Mouse (Mus musculus): ENCODE data around the gene Slc22a3. TPM values are rescaled to one million over a fixed set of nuclear protein-coding genes. Genes with fewer than 3 reads are reported as not detected.

The Slc22a3 gene
- polyA plus RNA-seq, 1 experiment from 2014 or later, result 0.17 TPM

- Histone ChIP-seq H3K4me1 (ENCODE audit: control insufficient read depth, insufficient read depth, low read length) (no peaks in the 10 kb centered on the region), H3K4me3 (ENCODE audit: low read depth, low read length) (no peak overlapping the region), H3K9ac (ENCODE audit: low read length) (no peak overlapping the region), H3K27ac (replicated peaks; ENCODE audit: low read depth, low read length) (no peak overlapping the region), H3K27me3 (ENCODE audit: control insufficient read depth, insufficient read depth, low read length) (no peaks in the 10 kb centered on the region), H3K36me3 (ENCODE audit: control insufficient read depth, insufficient read depth, low read length) (no peaks in the 10 kb centered on the region), H3K4me2 (ENCODE audit: low read depth, severe bottlenecking) (no peak overlapping the region), H3K9me3 (ENCODE audit: control insufficient read depth, low read length) (no peaks in the 10 kb centered on the region)
- WGBS, result 82% methylated on average over 2 of the region's 2 CpGs
- no peak for DNase-seq (ENCODE audit: low spot score)
- ATAC-seq (ENCODE audit: insufficient number of reproducible peaks, low FRiP score, low TSS enrichment, low read depth), result no peak
These were observed 125.9 kb downstream of the Slc22a3 start for GRCm38 (mm10) chr17:12381579-12381978.

GRCm38 (mm10) chr17:12380287-12380686, 127.2 kb downstream of the Slc22a3 start:
- ATAC-seq (ENCODE audit: insufficient number of reproducible peaks, low FRiP score, low TSS enrichment, low read depth) (no peak), DNase-seq (ENCODE audit: low spot score) (no peak)
- no peak overlapping the region for H3K9ac ChIP-seq (ENCODE audit: low read length)
- WGBS, result 86% methylated on average over 4 of the region's 4 CpGs
- no peaks in the 10 kb centered on the region for H3K36me3 ChIP-seq (ENCODE audit: control insufficient read depth, insufficient read depth, low read length)
- no peak overlapping the region for H3K27ac ChIP-seq (replicated peaks; ENCODE audit: low read depth, low read length)
- H3K9me3 ChIP-seq (ENCODE audit: control insufficient read depth, low read length), result no peaks in the 10 kb centered on the region
- no peak overlapping the region for H3K4me3 ChIP-seq (ENCODE audit: low read depth, low read length)
- H3K4me1 ChIP-seq (ENCODE audit: control insufficient read depth, insufficient read depth, low read length), result no peaks in the 10 kb centered on the region
- no peak overlapping the region for H3K4me2 ChIP-seq (ENCODE audit: low read depth, severe bottlenecking)
- H3K27me3 ChIP-seq (ENCODE audit: control insufficient read depth, insufficient read depth, low read length), result no peaks in the 10 kb centered on the region

- no peak for DNase-seq (ENCODE audit: low spot score)
- WGBS, result 92% methylated on average over 11 of the region's 11 CpGs
- no peak for ATAC-seq (ENCODE audit: insufficient number of reproducible peaks, low FRiP score, low TSS enrichment, low read depth)
- Histone ChIP-seq H3K9me3 (ENCODE audit: control insufficient read depth, low read length) (no peaks in the 10 kb centered on the region), H3K4me1 (ENCODE audit: control insufficient read depth, insufficient read depth, low read length) (no peaks in the 10 kb centered on the region), H3K27me3 (ENCODE audit: control insufficient read depth, insufficient read depth, low read length) (no peaks in the 10 kb centered on the region), H3K27ac (replicated peaks; ENCODE audit: low read depth, low read length) (no peak within 1 kb of the TSS), H3K4me2 (ENCODE audit: low read depth, severe bottlenecking) (no peak within 1 kb of the TSS), H3K9ac (ENCODE audit: low read length) (no peak within 1 kb of the TSS), H3K4me3 (ENCODE audit: low read depth, low read length) (no peak within 1 kb of the TSS), H3K36me3 (ENCODE audit: control insufficient read depth, insufficient read depth, low read length) (no peaks in the 10 kb centered on the region)
These were observed 129.4 kb downstream of the Slc22a3 start, which contains the start of gene Plg for GRCm38 (mm10) chr17:12377981-12378705. TSS of gene Plg (plus strand) at chr17:12378608.

DNA sequence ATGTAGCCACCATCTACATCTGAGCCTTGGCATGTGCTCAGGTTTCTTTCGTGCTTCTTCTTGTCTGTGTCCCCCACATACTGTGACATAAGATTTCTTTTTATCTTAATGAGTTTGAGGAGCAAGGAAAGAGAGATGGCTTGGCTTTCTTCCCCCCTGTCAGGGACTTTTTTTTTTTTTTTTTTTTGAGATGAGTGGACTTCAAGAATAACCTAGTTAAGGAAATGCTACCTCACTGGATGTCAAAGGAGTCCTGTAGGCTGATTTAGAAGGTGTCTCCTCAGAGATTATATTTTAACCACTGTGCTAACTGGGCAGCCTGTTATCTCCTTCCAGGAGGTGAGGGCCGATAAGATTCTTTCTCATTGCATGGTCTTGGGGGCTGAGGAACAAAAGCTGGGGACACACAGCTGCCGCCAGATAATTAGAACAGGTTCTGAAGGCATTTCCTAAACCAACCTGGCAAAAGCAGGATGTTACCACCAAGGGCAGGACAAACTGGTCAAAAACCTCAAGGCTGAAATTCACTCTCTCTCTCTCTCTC, 133.8 kb downstream of the Slc22a3 start:
- 72% methylated on average over 3 of the region's 3 CpGs for WGBS
- DNase-seq (ENCODE audit: low spot score) (no peak), ATAC-seq (ENCODE audit: insufficient number of reproducible peaks, low FRiP score, low TSS enrichment, low read depth) (no peak)
- H3K27me3 ChIP-seq (ENCODE audit: control insufficient read depth, insufficient read depth, low read length), result no peaks in the 10 kb centered on the region
- H3K36me3 ChIP-seq (ENCODE audit: control insufficient read depth, insufficient read depth, low read length), result no peaks in the 10 kb centered on the region
- H3K4me1 ChIP-seq (ENCODE audit: control insufficient read depth, insufficient read depth, low read length), result no peaks in the 10 kb centered on the region
- no peak overlapping the region for H3K4me3 ChIP-seq (ENCODE audit: low read depth, low read length)
- no peak overlapping the region for H3K9ac ChIP-seq (ENCODE audit: low read length)
- no peak overlapping the region for H3K27ac ChIP-seq (replicated peaks; ENCODE audit: low read depth, low read length)
- no peaks in the 10 kb centered on the region for H3K9me3 ChIP-seq (ENCODE audit: control insufficient read depth, low read length)
- H3K4me2 ChIP-seq (ENCODE audit: low read depth, severe bottlenecking), result no peak overlapping the region

GRCm38 (mm10) chr17:12372021-12372420, 135.5 kb downstream of the Slc22a3 start:
- Histone ChIP-seq H3K9ac (ENCODE audit: low read length) (no peak overlapping the region), H3K4me1 (ENCODE audit: control insufficient read depth, insufficient read depth, low read length) (no peaks in the 10 kb centered on the region), H3K27ac (replicated peaks; ENCODE audit: low read depth, low read length) (no peak overlapping the region), H3K27me3 (ENCODE audit: control insufficient read depth, insufficient read depth, low read length) (no peaks in the 10 kb centered on the region), H3K9me3 (ENCODE audit: control insufficient read depth, low read length) (no peaks in the 10 kb centered on the region), H3K4me2 (ENCODE audit: low read depth, severe bottlenecking) (no peak overlapping the region), H3K4me3 (ENCODE audit: low read depth, low read length) (no peak overlapping the region), H3K36me3 (ENCODE audit: control insufficient read depth, insufficient read depth, low read length) (no peaks in the 10 kb centered on the region)
- no peak for ATAC-seq (ENCODE audit: insufficient number of reproducible peaks, low FRiP score, low TSS enrichment, low read depth)
- DNase-seq (ENCODE audit: low spot score), result peak; percentile 78
- WGBS, result 44% methylated on average over 4 of the region's 4 CpGs

DNA sequence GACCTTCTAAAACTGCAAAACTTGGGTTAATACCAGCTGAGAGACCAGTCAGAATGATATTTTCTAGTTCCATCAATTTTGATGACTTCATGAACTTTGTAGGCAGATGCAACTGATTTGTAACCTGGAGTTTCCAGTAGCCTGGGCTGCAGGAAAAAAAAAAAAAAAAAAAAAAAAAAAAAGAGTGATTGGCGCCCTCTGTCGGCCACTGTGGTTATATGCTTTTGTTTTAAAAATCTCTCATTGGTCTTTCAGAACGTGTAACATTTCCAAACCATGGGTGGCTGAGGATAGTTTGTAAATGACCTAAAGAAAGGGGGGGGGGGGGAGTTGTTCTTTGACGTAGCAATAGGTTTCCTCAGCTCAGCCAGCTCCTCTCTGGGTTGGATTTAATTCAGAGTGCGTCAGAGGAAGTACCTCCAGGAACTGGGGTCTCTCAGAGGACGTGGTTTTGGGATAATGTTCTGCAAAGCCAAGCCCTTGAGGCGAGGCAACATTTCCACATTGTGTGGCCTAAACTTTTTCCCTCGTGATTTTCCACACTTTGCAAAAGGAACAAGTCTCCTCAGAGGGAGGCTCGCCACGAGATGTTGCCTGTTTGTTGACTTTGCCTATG, 136.1 kb downstream of the Slc22a3 start:
- WGBS, result 39% methylated on average over 10 of the region's 10 CpGs
- H3K4me3 ChIP-seq (ENCODE audit: low read depth, low read length), result no peak overlapping the region

DNA sequence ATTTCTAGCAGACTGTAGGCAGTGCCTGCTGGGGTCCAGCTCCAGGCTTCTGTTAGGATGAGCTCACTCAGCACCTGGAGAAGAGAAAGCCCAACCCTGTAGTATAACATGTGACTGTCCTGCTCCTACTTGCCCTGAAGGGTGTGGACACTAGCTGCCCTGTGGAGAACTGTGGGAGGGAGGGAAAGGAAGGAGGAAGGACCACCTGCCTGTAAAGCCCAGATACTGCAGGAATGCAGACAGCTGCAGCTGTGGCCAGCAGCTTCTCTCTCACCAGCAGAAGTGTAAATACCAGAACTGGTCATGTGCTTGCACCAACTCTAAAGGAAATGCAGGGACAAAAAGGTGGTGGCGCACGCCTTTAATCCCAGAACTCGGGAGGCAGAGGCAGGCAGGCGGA, 137.2 kb downstream of the Slc22a3 start:
- DNase-seq (ENCODE audit: low spot score) (no peak), ATAC-seq (ENCODE audit: insufficient number of reproducible peaks, low FRiP score, low TSS enrichment, low read depth) (no peak)
- Histone ChIP-seq H3K9ac (ENCODE audit: low read length) (no peak overlapping the region), H3K4me3 (ENCODE audit: low read depth, low read length) (no peak overlapping the region), H3K27me3 (ENCODE audit: control insufficient read depth, insufficient read depth, low read length) (no peaks in the 10 kb centered on the region), H3K9me3 (ENCODE audit: control insufficient read depth, low read length) (no peaks in the 10 kb centered on the region), H3K4me1 (ENCODE audit: control insufficient read depth, insufficient read depth, low read length) (no peaks in the 10 kb centered on the region), H3K36me3 (ENCODE audit: control insufficient read depth, insufficient read depth, low read length) (no peaks in the 10 kb centered on the region), H3K27ac (replicated peaks; ENCODE audit: low read depth, low read length) (no peak overlapping the region), H3K4me2 (ENCODE audit: low read depth, severe bottlenecking) (no peak overlapping the region)
- WGBS, result 70% methylated on average over 4 of the region's 4 CpGs

More for the DNA sequence above, 136.1 kb downstream of the Slc22a3 start:
- Histone ChIP-seq H3K9ac (ENCODE audit: low read length) (no peak overlapping the region), H3K9me3 (ENCODE audit: control insufficient read depth, low read length) (no peaks in the 10 kb centered on the region), H3K27ac (replicated peaks; ENCODE audit: low read depth, low read length) (no peak overlapping the region), H3K4me2 (ENCODE audit: low read depth, severe bottlenecking) (no peak overlapping the region), H3K36me3 (ENCODE audit: control insufficient read depth, insufficient read depth, low read length) (no peaks in the 10 kb centered on the region), H3K4me1 (ENCODE audit: control insufficient read depth, insufficient read depth, low read length) (no peaks in the 10 kb centered on the region), H3K27me3 (ENCODE audit: control insufficient read depth, insufficient read depth, low read length) (no peaks in the 10 kb centered on the region)
- no peak for ATAC-seq (ENCODE audit: insufficient number of reproducible peaks, low FRiP score, low TSS enrichment, low read depth)
- peak; percentile 62 for DNase-seq (ENCODE audit: low spot score)

DNA sequence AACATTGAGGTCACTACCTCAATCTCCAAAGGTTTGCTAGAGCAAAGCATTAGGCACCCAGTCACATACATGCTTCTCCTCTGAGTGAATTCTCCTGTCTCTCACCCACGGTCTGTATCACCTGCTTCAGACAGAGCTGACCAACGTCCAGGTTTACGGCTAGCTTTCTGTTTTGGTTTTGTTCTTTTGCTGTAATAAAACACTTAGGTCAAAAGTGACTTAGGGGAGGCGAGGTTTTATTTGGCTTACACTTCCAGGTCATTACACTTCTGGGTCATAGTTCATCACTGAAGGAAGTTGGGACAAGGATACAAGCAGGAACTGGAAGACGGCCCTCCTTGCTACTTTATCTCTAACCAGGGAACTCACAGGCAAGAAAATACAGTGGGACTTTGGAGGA, 138.1 kb downstream of the Slc22a3 start:
- DNase-seq (ENCODE audit: low spot score) (no peak), ATAC-seq (ENCODE audit: insufficient number of reproducible peaks, low FRiP score, low TSS enrichment, low read depth) (no peak)
- Histone ChIP-seq H3K4me1 (ENCODE audit: control insufficient read depth, insufficient read depth, low read length) (no peaks in the 10 kb centered on the region), H3K4me2 (ENCODE audit: low read depth, severe bottlenecking) (no peak overlapping the region), H3K36me3 (ENCODE audit: control insufficient read depth, insufficient read depth, low read length) (no peaks in the 10 kb centered on the region), H3K9ac (ENCODE audit: low read length) (no peak overlapping the region), H3K27ac (replicated peaks; ENCODE audit: low read depth, low read length) (no peak overlapping the region), H3K27me3 (ENCODE audit: control insufficient read depth, insufficient read depth, low read length) (no peaks in the 10 kb centered on the region), H3K9me3 (ENCODE audit: control insufficient read depth, low read length) (no peaks in the 10 kb centered on the region), H3K4me3 (ENCODE audit: low read depth, low read length) (no peak overlapping the region)
- 43% methylated on average over 5 of the region's 5 CpGs for WGBS
